Comparison of ENCODE assay signal across 12 mouse cellular contexts in genomic region chr5:105691645-105692044, GRCm38 (mm10). TPM values are rescaled to one million over a fixed set of nuclear protein-coding genes. Genes with fewer than 3 reads are reported as not detected.
DNase-seq lines count a peak whose midpoint lies in the region; ATAC-seq and TF ChIP-seq lines count a peak whose summit lies in the region.
"Had no signal": no experiment of that assay in that cellular context is flagged by ENCODE, and none has a peak within 500 bp of the region (broad histone marks: within the 10 kb centered on the region; RNA-seq: fewer than 3 reads in every experiment).

No protein-coding gene starts in this region.

- TF ChIP-seq CTCF in liver, adult 2 months (IDR thresholded peaks at IDR 0.05; ENCODE audit: low read depth, low read length) = peak; percentile 51

- no peak overlapping the region for H3K9ac ChIP-seq in liver, adult 2 months (ENCODE audit: low read depth, low read length)
- H3K9ac ChIP-seq in liver, embryonic 12.5 days = no peak overlapping the region
- H3K9ac ChIP-seq: forebrain, embryonic 12.5 days; midbrain, embryonic 12.5 days had no signal

- peak; percentile 37 to 53 for DNase-seq in cerebellum, postnatal 14 days
- DNase-seq in cerebellum, adult 11-12 months = no peak
- DNase-seq in liver, adult 2 months (ENCODE audit: extremely low read depth, low read depth, low spot score) = no peak
- peak; percentile 68 for DNase-seq in thymus, postnatal 25 days
- no peak for DNase-seq in ovary, postnatal 10 days (ENCODE audit: low spot score)
- no peak for DNase-seq in urinary bladder, postnatal 25 days (ENCODE audit: low spot score)
- DNase-seq: cerebellum, adult 8-10 months; retina, postnatal 1 day had no signal

- no peak overlapping the region for H3K4me3 ChIP-seq in liver, adult 2 months (ENCODE audit: insufficient read depth, low read depth, low read length)
- no peak overlapping the region for H3K4me3 ChIP-seq in liver, embryonic 12.5 days
- H3K4me3 ChIP-seq: forebrain, embryonic 12.5 days; midbrain, embryonic 12.5 days had no signal

- no peaks in the 10 kb centered on the region for H3K36me3 ChIP-seq in liver, adult 2 months (ENCODE audit: control insufficient read depth, insufficient read depth, low read length)
- H3K36me3 ChIP-seq in liver, embryonic 12.5 days = no peaks in the 10 kb centered on the region
- H3K36me3 ChIP-seq: forebrain, embryonic 12.5 days; midbrain, embryonic 12.5 days had no signal

- H3K4me1 ChIP-seq in liver, adult 2 months (ENCODE audit: control insufficient read depth, insufficient read depth, low read length) = peaks cover 4% of the 10 kb centered on the region; the same call in 1 of the 2 replicates
- peaks cover 18% of the 10 kb centered on the region for H3K4me1 ChIP-seq in liver, embryonic 12.5 days
- H3K4me1 ChIP-seq: forebrain, embryonic 12.5 days; midbrain, embryonic 12.5 days had no signal

- H3K9me3 ChIP-seq in liver, embryonic 12.5 days (replicated peaks) = no peaks in the 10 kb centered on the region
- H3K9me3 ChIP-seq: forebrain, embryonic 12.5 days; midbrain, embryonic 12.5 days had no signal

- no peaks in the 10 kb centered on the region for H3K27me3 ChIP-seq in liver, adult 2 months (ENCODE audit: control insufficient read depth, insufficient read depth, low read length)
- H3K27me3 ChIP-seq in liver, embryonic 12.5 days (replicated peaks) = no peaks in the 10 kb centered on the region
- H3K27me3 ChIP-seq: midbrain, embryonic 12.5 days had no signal

- TF ChIP-seq POLR2A in liver, adult 2 months (IDR thresholded peaks at IDR 0.05; ENCODE audit: extremely low read depth, insufficient read depth, low read length) = no peak

- no peak for ATAC-seq in liver, embryonic 12.5 days
- 0 out of 2 replicates have a peak, but pooled peaks have one; percentile 17 for ATAC-seq in erythroid progenitor cell, adult 5-6 weeks (replicated peaks; ENCODE audit: low FRiP score, poor library complexity, severe bottlenecking)

- 89% methylated on average over 7 of the region's 7 CpGs for WGBS in liver, adult 2 months
- 60% methylated on average over 7 of the region's 7 CpGs for WGBS in liver, embryonic 12.5 days (ENCODE audit: insufficient replicate concordance)

- H3K79me2 ChIP-seq in liver, adult 2 months (ENCODE audit: control insufficient read depth, insufficient read depth, low read length) = no peaks in the 10 kb centered on the region

- peak overlapping the region; percentile 30; the same call in 1 of the 2 replicates for H3K27ac ChIP-seq in liver, adult 2 months (replicated peaks; ENCODE audit: insufficient read depth, low read depth, low read length)
- H3K27ac ChIP-seq in liver, embryonic 12.5 days = no peak overlapping the region
- H3K27ac ChIP-seq: forebrain, embryonic 12.5 days; midbrain, embryonic 12.5 days had no signal

- no peak overlapping the region for H3K4me2 ChIP-seq in liver, embryonic 12.5 days
- H3K4me2 ChIP-seq: forebrain, embryonic 12.5 days; midbrain, embryonic 12.5 days had no signal

RNA-seq across cellular contexts. Expression of gene Lrrc8d, which starts 8.1 kb away (rescaled TPM):
- 11.6 and 13.8 TPM in 2 replicates for total RNA-seq in liver, adult 2 months (2014; rRNA removed)
- 7.0 and 7.9 TPM in 2 replicates for polyA plus RNA-seq in liver, adult 2 months (2012; rRNA removed)
- polyA plus RNA-seq in liver, embryonic 12.5 days (2016; fragmentation: Nextera tagmentation; extraction: Ambion mirVana) = 14.5 and 15.4 TPM in 2 replicates
- 13.4 and 18.0 TPM in 2 replicates for total RNA-seq in erythroid progenitor cell, adult 5-6 weeks (2015; ENCODE audit: low replicate concordance)
- total RNA-seq in erythroid progenitor cell, adult 5-6 weeks (2017; ENCODE audit: low replicate concordance) = 6.9 and 10.8 TPM in 2 replicates

Comparison
In these comparisons a context has a peak if more than half of its experiments do, and no peak if none do; other contexts are left out.
1. DNase-seq: peak in cerebellum, postnatal 14 days (2 of 2) and thymus, postnatal 25 days (single experiment); none in cerebellum, adult 11-12 months (single experiment), liver, adult 2 months (single experiment), ovary, postnatal 10 days (single experiment) and urinary bladder, postnatal 25 days (single experiment).